Mouse (Mus musculus) thymus, postnatal 10 days (tissue): Measurements from ENCODE around the gene Slc9a9.
"Not testable (repeated sequence)": the region's sequence is repeated elsewhere in the genome, so short reads cannot be mapped to it uniquely, and the experiment has no call there.

ENCODE experiments used
- DNase-seq, 2 experiments: peaks; one replicate each; pipeline ENCODE4 v3.0.0; 2021; ENCODE audit warnings: low spot score in 2 of 2

Gene Slc9a9

GRCm38 (mm10) chr9:94669791-94670577 is at the start of gene Slc9a9:
Gene Slc9a9 (plus strand): TSS chr9:94669909.
- DNase-seq: peak; percentile 51 to 55

GRCm38 (mm10) chr9:94620342-94620741 is 49.4 kb upstream of the Slc9a9 start:
- DNase-seq: no peak

- DNase-seq: peak; percentile 21 to 27
Observed at GRCm38 (mm10) chr9:94620846-94621245, 48.9 kb upstream of the Slc9a9 start.

DNA sequence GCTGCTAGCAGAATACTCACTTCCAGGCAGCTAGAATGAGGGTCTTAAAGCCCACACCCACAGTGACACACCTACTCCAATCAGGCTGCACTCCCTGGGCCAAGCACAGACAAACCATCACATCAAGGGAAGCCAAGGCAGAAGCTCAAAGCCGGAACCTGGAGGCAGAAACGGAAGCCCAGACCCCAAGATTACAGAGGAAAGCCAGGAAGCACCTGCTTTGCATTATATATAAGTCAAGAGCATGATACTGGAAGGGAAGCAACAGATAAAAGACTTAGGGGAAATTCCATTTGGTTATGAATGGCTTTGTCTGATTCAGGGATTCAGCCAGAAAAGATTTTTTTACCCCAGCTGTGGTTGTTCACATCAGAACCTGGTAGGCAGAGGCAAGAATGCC is 47.8 kb upstream of the Slc9a9 start:
- DNase-seq: peak; percentile 18

DNA sequence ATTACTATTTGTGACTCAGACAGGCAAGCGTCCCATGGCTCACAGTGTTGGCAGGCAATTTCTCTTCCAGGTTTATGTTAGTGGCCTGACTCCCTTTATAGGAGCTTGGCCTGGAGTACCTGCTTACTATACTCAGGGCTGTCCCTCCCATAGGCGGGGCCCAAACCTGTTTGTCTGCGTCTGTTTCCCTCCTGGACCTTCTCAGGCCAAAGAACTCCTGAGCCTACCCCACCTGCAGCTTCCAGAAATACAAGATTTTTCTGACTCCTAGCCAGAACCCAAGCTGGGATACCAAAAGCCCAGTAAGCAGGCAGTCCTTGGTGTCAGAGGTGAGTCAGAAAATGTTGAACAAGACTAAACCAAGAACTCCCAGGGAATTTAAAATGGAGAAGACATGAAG is 43.0 kb upstream of the Slc9a9 start:
- DNase-seq: no peak

DNA sequence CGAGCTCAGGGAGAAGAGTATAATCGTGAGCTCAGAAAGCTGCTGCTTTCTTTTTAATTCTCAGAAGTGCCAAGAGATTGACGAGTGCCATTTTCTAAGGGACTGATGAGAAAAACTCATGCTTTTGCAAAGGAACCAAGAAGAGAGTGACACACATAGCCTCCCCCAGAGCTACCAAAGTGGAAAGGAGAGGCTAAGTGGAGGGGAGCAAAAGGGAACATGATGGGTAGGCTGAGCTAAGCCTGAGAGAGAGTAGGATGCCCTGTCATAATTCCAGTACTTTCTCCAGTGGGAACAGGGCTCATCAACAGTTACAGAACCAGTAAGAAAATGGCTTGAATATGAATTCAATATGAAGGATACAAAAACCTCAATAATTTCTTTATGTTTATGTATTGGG is 40.8 kb upstream of the Slc9a9 start:
- DNase-seq: no peak

DNA sequence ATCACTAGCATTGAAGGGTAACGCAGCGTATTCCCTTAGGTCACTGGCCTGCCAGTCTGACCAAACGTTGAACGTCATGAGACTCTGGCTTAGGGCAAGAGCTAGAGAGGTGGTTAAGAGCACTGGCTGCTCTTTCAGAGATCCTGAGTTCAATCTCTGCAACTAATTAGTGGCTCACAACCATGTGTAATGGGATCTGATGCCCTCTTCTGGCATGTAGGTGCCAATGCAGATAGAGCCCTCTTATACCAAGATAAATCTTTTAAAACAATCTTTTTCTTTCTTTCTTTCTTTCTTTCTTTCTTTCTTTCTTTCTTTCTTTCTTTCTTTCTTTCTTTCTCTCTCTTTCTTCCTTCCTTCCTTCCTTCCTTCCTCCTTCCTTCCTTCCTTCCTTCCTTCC is 35.4 kb upstream of the Slc9a9 start:
- DNase-seq: not testable (repeated sequence)

DNA sequence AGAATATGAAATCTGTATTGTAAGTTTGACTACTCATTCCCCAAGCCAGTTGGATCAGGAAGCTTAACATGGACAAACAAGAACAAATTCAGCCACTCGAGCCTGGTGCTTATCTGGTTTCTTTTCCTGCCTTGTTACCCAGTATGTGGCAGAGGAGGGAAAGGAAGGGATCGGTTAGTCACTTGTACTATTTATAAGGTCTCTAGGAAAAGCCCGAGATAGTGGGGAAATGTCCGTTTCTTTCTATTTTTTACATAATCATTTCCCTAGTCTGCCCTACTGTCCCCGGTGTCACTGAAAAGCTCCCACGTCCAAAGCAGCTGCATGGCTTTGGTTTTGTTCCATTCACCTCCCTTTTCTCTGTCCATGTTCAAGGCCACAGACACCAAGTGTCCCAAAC is 24.1 kb upstream of the Slc9a9 start:
- no peak for DNase-seq

- no peak for DNase-seq
Observed at GRCm38 (mm10) chr9:94647425-94647824, 22.3 kb upstream of the Slc9a9 start.

DNA sequence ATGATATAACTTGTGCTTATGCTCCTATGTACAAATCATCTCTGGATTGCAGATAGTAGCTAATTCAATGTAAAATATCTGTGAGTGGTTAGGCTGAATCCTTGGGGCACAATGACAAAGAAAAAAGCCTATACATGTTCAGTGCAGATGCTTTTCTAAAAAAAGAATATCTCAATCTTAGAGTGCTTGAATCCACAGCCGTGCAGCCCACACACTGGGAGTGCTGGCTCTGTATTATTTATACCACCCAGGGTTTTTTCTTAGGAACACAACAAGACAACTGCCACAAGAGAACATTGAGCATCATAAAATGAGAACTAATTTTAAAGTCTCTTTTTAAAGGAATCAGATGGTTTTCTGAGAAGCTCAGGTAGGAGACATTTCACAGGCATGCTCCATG is 19.7 kb upstream of the Slc9a9 start:
- DNase-seq: no peak

DNA sequence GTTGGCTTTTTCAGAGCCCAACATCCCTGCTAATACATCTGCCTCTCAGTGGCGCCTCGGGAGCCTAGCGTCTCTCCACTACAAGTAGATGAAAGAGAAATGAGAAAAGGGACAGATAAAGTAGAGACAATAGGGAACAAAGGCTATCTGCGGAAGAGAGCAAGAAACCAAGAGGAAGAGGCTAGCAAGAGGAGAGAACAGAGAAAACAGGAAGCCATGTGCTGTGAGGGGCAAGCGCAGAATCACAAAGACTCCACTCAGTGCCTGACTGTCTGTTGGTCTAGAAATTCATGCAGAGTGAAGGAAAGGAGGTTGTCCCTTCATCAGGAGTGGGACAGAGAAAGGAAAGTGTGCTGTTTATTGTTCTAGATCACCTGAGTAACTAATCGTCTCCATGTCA is 16.5 kb upstream of the Slc9a9 start:
- DNase-seq: no peak

GRCm38 (mm10) chr9:94653827-94654226 is 15.9 kb upstream of the Slc9a9 start:
- DNase-seq: no peak

DNA sequence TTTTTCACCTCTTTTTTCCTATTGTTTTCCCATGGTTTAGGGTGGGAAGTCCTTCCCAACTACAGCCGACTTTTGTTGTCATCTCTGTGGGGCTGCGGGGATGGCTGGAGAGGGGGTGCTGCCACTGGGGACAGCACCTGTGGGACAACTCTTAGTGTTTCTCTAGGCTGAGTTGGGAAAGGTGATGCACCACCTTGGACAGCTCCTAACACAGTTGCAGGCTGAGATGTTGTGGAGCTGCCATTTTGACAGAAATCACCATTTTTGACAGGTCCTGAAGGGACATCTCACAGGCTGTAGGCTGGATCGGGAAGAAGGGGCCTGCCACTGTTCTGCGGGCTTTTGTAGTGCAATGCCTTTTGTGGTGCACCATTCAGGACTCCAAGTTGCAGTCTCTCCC is 13.4 kb upstream of the Slc9a9 start:
- DNase-seq: no peak

DNA sequence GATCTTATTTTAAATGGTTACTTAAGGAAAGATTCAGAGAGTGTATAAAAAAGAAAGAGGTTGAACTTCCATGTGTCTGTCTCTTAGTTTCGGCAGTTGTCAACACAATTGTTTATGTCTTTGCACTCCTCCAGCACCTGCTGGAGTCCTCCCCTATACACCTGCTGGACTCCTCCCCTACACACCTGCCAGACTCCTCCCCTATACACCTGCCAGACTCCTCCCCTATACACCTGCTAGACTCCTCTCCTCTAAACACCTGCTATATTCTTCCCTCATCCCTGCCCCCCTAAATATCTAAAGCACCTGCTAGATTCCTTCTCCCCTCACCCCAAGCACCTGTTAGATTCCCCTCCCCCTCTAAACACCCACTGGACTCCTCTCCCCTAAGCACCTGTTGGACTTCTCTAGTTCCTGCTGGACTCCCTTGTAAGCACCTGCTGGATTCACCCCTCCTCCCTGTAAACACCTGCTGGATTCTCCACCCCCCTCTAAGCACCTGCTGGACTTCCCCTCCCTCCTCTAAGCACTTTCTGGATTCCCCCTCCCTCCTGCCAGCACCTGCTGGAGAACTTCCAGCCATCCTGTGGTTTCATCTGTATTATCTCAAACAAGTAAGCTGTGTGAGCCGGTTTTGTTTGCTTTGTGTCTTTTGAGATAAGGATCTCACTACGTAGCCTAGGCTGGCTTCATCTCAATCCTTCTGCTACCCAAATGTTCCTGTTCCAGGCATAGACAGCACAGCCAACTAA is 10.1 kb upstream of the Slc9a9 start:
- peak in 1 of 2 experiments; percentile 14 for DNase-seq

GRCm38 (mm10) chr9:94661768-94662167 is 7.9 kb upstream of the Slc9a9 start:
- no peak for DNase-seq

- no peak for DNase-seq
Observed at GRCm38 (mm10) chr9:94665248-94665647, 4.5 kb upstream of the Slc9a9 start.

GRCm38 (mm10) chr9:94668589-94668988 is 1.1 kb upstream of the Slc9a9 start:
- peak; percentile 70 to 72 for DNase-seq

DNA sequence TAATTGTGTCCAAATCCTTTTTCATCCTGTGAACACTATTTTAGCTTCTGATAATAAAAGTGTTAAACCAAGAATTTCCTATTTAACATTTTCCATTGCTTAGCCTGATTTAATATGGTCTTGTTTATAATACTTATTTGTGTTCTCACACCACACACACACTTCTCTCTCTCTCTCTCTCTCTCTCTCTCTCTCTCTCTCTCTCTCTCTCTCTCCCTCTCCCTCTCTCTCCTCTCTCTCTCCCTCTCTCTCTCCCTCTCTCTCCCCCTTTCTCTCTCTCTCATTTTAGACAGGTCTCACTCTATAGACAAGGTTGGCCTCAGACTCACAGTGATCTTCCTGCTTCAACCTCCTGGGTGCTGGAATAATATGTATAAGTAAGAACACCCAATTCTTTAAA is 995 bp downstream of the Slc9a9 start:
- no peak for DNase-seq

GRCm38 (mm10) chr9:94674704-94675103 is 5.0 kb downstream of the Slc9a9 start:
- no peak for DNase-seq

DNA sequence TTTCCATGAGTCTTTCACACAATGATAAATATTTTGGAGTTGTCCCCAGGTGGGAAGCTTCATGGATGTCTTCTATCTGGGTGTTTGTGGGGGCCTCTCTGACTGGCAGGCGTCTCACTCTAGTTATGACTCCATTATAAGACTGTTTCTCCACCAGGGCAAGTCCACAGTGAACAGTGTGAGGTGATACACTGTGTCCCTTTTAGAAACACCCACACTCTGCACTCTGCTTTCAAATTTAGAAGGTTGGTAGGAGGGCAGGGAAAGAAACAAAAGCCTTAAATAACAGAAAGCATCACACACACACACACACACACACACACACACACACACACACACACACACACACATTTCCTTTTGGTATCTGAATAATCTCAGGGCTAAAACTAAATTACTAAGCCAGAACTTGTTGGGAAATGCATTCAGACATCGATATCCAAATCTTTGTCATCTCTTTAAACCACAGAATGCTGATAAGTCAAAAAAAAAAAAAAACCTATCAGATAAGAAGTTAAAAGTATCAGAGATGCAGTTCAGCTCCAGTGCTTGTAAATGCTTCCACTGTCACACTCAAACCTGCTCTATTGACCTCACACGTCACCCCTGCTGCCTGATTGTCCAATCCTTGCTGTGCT is 8.4 kb downstream of the Slc9a9 start:
- DNase-seq: no peak

DNA sequence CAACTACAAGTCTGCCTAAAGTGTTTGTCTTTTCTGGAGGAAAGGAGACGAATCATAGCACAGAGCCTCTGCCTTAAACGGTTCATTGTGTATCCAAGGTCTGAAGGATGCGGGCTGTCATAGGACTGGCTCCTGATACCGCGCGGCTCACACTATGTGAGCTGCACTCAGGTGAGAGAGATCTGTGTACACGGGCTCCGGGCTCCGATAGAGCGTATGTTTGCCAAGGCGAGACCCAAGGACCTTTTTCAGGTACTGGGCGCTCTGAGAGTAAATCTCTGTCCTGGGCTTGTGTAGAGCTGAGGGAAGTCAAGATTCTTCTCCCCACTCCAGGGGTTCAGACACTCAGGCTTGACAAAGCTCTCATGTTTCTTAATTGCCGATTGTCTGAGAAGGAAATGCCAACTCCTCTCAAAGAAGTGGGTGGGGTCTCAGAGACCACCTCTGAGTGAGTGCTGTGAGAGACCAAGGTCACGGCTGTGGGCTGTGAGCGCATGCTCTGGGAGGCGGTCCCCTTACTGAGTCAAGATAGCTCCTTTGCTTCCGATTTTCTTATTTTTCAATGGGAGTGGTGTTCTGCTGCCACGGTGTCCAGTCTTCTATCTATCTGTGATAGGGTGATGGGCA is 10.9 kb downstream of the Slc9a9 start:
- no peak for DNase-seq

DNA sequence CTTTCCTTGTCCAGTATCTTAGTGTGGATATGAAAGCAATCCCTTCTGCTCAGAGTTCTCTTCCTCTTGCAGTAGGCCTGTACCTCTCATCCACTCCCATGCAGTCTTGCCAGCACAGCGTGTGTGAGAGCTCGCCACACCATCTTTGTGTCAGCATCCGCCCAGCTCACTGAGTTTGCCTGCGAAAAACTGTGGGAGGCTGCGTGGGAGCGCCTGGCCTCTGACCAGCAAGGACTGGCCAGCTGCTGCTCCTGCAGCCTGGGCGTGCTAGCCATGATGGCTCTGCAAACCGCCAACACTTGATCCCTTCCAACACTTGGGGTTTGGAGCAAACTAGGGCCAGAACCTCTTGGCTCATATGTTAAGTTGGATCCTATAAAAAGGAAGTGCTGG is 11.4 kb downstream of the Slc9a9 start:
- DNase-seq: no peak
